Mouse (Mus musculus) E14TG2a.4 (cell line): ENCODE data around the gene Tmem50a.

Source experiments
- CTCF ChIP-seq: conservative IDR thresholded peaks from 2 replicates; pipeline ENCODE4 v1.5.1; 2014; ENCODE audit warnings: low read length
- POU5F1 ChIP-seq: IDR thresholded peaks from 2 replicates; pipeline ENCODE4 v1.6.1; 2014; ENCODE audit warnings: low read length, borderline replicate concordance

GRCm38 (mm10) chr4:134851876-134852275, 62.9 kb downstream of the Tmem50a start:
- TF ChIP-seq CTCF (no peak), POU5F1 (no peak)
